8 mouse cellular contexts compared by ENCODE assay signal in genomic region chr4:128712136-128712655, GRCm38 (mm10). TPM values are rescaled to one million over a fixed set of nuclear protein-coding genes. Genes with fewer than 3 reads are reported as not detected.
DNase-seq lines count a peak whose midpoint lies in the region; ATAC-seq lines count a peak whose summit lies in the region.

No protein-coding gene starts in this region.

- H3K9me3 ChIP-seq in kidney, embryonic 15.5 days (replicated peaks) = no peaks in the 10 kb centered on the region
- H3K9me3 ChIP-seq in forebrain, embryonic 16.5 days (ENCODE audit: control insufficient read depth, low read length) = no peaks in the 10 kb centered on the region
- H3K9me3 ChIP-seq in liver, embryonic 16.5 days (replicated peaks; ENCODE audit: control insufficient read depth, low read length) = no peaks in the 10 kb centered on the region

- peaks cover 17% of the 10 kb centered on the region for H3K36me3 ChIP-seq in kidney, embryonic 15.5 days
- H3K36me3 ChIP-seq in forebrain, embryonic 16.5 days (ENCODE audit: control insufficient read depth, insufficient read depth) = 0 out of 2 replicates have a peak, but pooled peaks cover 5% of the 10 kb centered on the region
- no peaks in the 10 kb centered on the region for H3K36me3 ChIP-seq in liver, embryonic 16.5 days (ENCODE audit: control insufficient read depth, insufficient read depth)

- H3K4me3 ChIP-seq in kidney, embryonic 15.5 days (replicated peaks) = peak overlapping the region; percentile 34
- no peak overlapping the region for H3K4me3 ChIP-seq in forebrain, embryonic 16.5 days (replicated peaks; ENCODE audit: low read length)
- peak overlapping the region; percentile 46 for H3K4me3 ChIP-seq in liver, embryonic 16.5 days (ENCODE audit: low read depth, low read length)

- ATAC-seq in kidney, embryonic 15.5 days (replicated peaks; ENCODE audit: low FRiP score) = no peak
- ATAC-seq in forebrain, embryonic 16.5 days = no peak
- ATAC-seq in liver, embryonic 16.5 days (ENCODE audit: low read depth) = no peak
- ATAC-seq in frontal cortex, adult (ENCODE audit: low TSS enrichment) = no peak
- no peak for ATAC-seq in megakaryocyte progenitor cell, adult 5-6 weeks (replicated peaks; ENCODE audit: poor library complexity)

- H3K9ac ChIP-seq in kidney, embryonic 15.5 days = peak overlapping the region; percentile 16; the same call in 1 of the 2 replicates
- no peak overlapping the region for H3K9ac ChIP-seq in forebrain, embryonic 16.5 days (replicated peaks; ENCODE audit: low read depth, low read length)
- H3K9ac ChIP-seq in liver, embryonic 16.5 days (ENCODE audit: low read depth, low read length) = peak overlapping the region; percentile 30

- peaks cover 45% of the 10 kb centered on the region for H3K4me1 ChIP-seq in kidney, embryonic 15.5 days
- H3K4me1 ChIP-seq in forebrain, embryonic 16.5 days (replicated peaks; ENCODE audit: control insufficient read depth, insufficient read depth, low read length) = peaks cover 42% of the 10 kb centered on the region
- peaks cover 27% of the 10 kb centered on the region for H3K4me1 ChIP-seq in liver, embryonic 16.5 days (ENCODE audit: control insufficient read depth, low read depth, low read length)

- peak overlapping the region; percentile 61 for H3K4me2 ChIP-seq in kidney, embryonic 15.5 days
- peak overlapping the region; percentile 42; the same call in 1 of the 2 replicates for H3K4me2 ChIP-seq in forebrain, embryonic 16.5 days (ENCODE audit: low read length)
- peak overlapping the region; percentile 66 for H3K4me2 ChIP-seq in liver, embryonic 16.5 days (ENCODE audit: low read depth, low read length)

- H3K27me3 ChIP-seq in kidney, embryonic 15.5 days = 0 out of 2 replicates have a peak, but pooled peaks cover 6% of the 10 kb centered on the region
- no peaks in the 10 kb centered on the region for H3K27me3 ChIP-seq in forebrain, embryonic 16.5 days (replicated peaks; ENCODE audit: control insufficient read depth, insufficient read depth, low read length)
- peaks cover 5% of the 10 kb centered on the region; the same call in 1 of the 2 replicates for H3K27me3 ChIP-seq in liver, embryonic 16.5 days (ENCODE audit: control insufficient read depth, insufficient read depth, low read depth, low read length)

- DNase-seq in kidney, adult 9 months = no peak
- DNase-seq in ZHBTc4 (ENCODE audit: low read depth, low spot score) = peak; percentile 21
- no peak for DNase-seq in layer of hippocampus, postnatal 10 days (ENCODE audit: low spot score in 2 of 2)

- peak overlapping the region; percentile 41 for H3K27ac ChIP-seq in kidney, embryonic 15.5 days
- H3K27ac ChIP-seq in forebrain, embryonic 16.5 days (ENCODE audit: low read length) = no peak overlapping the region
- H3K27ac ChIP-seq in liver, embryonic 16.5 days (ENCODE audit: low read length) = no peak overlapping the region

- WGBS in kidney, embryonic 15.5 days = 62% methylated on average over 13 of the region's 13 CpGs
- WGBS in forebrain, embryonic 16.5 days = 33% methylated on average over 13 of the region's 13 CpGs
- 62% methylated on average over 13 of the region's 13 CpGs for WGBS in liver, embryonic 16.5 days (ENCODE audit: insufficient replicate concordance)

RNA-seq across cellular contexts. Expression of gene A3galt2, which starts 43.0 kb away (rescaled TPM):
- polyA plus RNA-seq in kidney, embryonic 15.5 days (2015; fragmentation: Nextera tagmentation; extraction: Ambion mirVana) = 0.22 and 0.28 TPM in 2 replicates
- polyA plus RNA-seq in forebrain, embryonic 16.5 days (2015; fragmentation: Nextera tagmentation; extraction: Ambion mirVana) = 0.43 and 0.63 TPM in 2 replicates
- 0.02 TPM in 1 of 2 replicates, not detected in the other for polyA plus RNA-seq in liver, embryonic 16.5 days (2015; fragmentation: Nextera tagmentation; extraction: Ambion mirVana)
- under 1 TPM; 0.45 to 0.64 TPM for total RNA-seq in layer of hippocampus, postnatal 10 days (2021)
- total RNA-seq in megakaryocyte progenitor cell, adult 5-6 weeks (2015) = not detected in 2 replicates
- not detected in 2 replicates for total RNA-seq in megakaryocyte progenitor cell, adult 5-6 weeks (2017)

RNA-seq across cellular contexts. Expression of gene Phc2, which starts 57.7 kb away (rescaled TPM):
- 40.3 and 45.5 TPM in 2 replicates for polyA plus RNA-seq in kidney, embryonic 15.5 days (2015; fragmentation: Nextera tagmentation; extraction: Ambion mirVana)
- polyA plus RNA-seq in forebrain, embryonic 16.5 days (2015; fragmentation: Nextera tagmentation; extraction: Ambion mirVana) = 33.2 and 34.9 TPM in 2 replicates
- polyA plus RNA-seq in liver, embryonic 16.5 days (2015; fragmentation: Nextera tagmentation; extraction: Ambion mirVana) = 3.5 and 4.2 TPM in 2 replicates
- 10 to 100 TPM; 81.1 to 82.9 TPM for total RNA-seq in layer of hippocampus, postnatal 10 days (2021)
- 28.0 and 35.0 TPM in 2 replicates for total RNA-seq in megakaryocyte progenitor cell, adult 5-6 weeks (2015)
- total RNA-seq in megakaryocyte progenitor cell, adult 5-6 weeks (2017) = 13.9 and 21.2 TPM in 2 replicates
